Mouse (Mus musculus): ENCODE results near the gene Map4. TPM values are rescaled to one million over a fixed set of nuclear protein-coding genes. Genes with fewer than 3 reads are reported as not detected.
"Not testable (repeated sequence)": the region's sequence is repeated elsewhere in the genome, so short reads cannot be mapped to it uniquely, and the experiment has no call there.

Map4 gene
- polyA plus RNA-seq, 1 experiment from 2014 or later, result 82.4 TPM

DNA sequence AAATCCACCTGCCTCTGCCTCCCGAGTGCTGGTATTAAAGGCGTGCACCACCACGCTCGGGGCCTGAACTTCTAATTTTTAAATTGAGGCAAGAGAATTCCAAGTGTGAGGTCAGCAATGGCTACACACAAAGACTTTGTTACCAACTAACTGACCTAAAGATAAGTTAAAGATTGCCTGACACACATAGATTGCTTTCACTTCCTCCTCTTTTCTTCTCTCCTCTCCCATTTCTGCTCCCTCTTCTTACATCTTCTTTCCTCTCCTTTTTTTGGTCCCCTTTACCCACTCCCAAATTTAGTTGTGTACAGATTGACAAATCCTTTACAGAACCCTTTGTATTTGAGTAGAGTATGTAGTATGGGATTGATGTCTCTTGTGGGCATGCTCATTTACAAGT, 29.3 kb downstream of the Map4 start:
- Histone ChIP-seq H3K4me2 (replicated peaks) (no peak overlapping the region), H3K4me1 (no peaks in the 10 kb centered on the region), H3K27ac (replicated peaks) (no peak overlapping the region), H3K27me3 (no peaks in the 10 kb centered on the region), H3K9me3 (replicated peaks) (no peaks in the 10 kb centered on the region), H3K36me3 (no peaks in the 10 kb centered on the region), H3K9ac (no peak overlapping the region), H3K4me3 (replicated peaks) (no peak overlapping the region)
- no peak for ATAC-seq (ENCODE audit: insufficient number of reproducible peaks, low FRiP score, low TSS enrichment, low read depth)
- 84% methylated on average over 4 of the region's 4 CpGs for WGBS

GRCm38 (mm10) chr9:109964761-109965160, 33.5 kb downstream of the Map4 start:
- no peak overlapping the region for H3K4me2 ChIP-seq (replicated peaks)
- H3K27me3 ChIP-seq, result no peaks in the 10 kb centered on the region
- H3K4me1 ChIP-seq, result no peaks in the 10 kb centered on the region
- H3K4me3 ChIP-seq (replicated peaks), result no peak overlapping the region
- H3K9ac ChIP-seq, result no peak overlapping the region
- ATAC-seq (ENCODE audit: insufficient number of reproducible peaks, low FRiP score, low TSS enrichment, low read depth), result no peak
- no peak overlapping the region for H3K27ac ChIP-seq (replicated peaks)
- no peaks in the 10 kb centered on the region for H3K36me3 ChIP-seq
- H3K9me3 ChIP-seq (replicated peaks), result no peaks in the 10 kb centered on the region

DNA sequence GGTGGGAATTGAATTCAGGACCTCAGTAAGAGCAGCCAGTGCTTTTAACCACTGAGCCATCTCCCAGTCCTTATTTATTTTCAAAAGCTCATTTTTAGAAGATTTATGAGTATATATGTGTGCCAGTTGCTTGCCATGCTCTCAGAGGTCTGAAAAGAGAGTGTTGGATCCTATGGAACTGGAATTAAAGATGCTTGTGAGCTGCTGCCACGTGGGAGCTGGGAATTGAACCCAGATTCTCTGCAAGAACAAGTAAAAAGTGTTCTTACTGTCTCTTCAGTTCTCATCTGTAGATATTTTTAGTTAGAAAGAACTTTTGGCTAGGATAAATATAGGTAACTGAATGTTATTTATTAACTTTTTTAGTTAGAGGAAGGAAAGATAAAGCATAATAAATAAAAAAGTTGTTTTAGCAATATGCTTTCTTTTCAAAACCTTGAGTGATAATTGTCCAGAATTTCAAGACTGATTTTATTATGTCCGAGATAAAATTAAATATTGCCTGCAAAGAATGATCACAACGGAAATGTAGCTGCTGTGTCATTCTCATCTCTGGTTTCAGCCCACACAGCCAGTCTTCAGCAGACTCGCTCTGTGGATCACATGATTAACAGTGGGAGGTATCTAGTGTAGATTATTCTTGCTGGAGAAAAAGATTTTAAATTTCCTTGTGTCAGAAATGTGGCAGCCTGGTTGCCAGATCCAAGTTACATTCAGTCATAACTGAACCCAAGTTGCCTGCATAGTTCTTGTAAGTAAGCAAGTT, 37.3 kb downstream of the Map4 start:
- no peaks in the 10 kb centered on the region for H3K4me1 ChIP-seq
- H3K36me3 ChIP-seq, result no peaks in the 10 kb centered on the region
- 39% methylated on average over 4 of the region's 4 CpGs for WGBS
- H3K27me3 ChIP-seq, result no peaks in the 10 kb centered on the region
- no peaks in the 10 kb centered on the region for H3K9me3 ChIP-seq (replicated peaks)
- H3K27ac ChIP-seq (replicated peaks), result peak overlapping the region; percentile 58; the same call in 1 of the 2 replicates
- no peak overlapping the region for H3K9ac ChIP-seq
- H3K4me2 ChIP-seq (replicated peaks), result no peak overlapping the region
- H3K4me3 ChIP-seq (replicated peaks), result no peak overlapping the region
- ATAC-seq (ENCODE audit: insufficient number of reproducible peaks, low FRiP score, low TSS enrichment, low read depth), result no peak

- Histone ChIP-seq H3K4me1 (no peaks in the 10 kb centered on the region), H3K4me2 (replicated peaks) (no peak overlapping the region), H3K9me3 (replicated peaks) (no peaks in the 10 kb centered on the region), H3K4me3 (replicated peaks) (no peak overlapping the region), H3K27me3 (no peaks in the 10 kb centered on the region), H3K9ac (no peak overlapping the region), H3K27ac (replicated peaks) (peak overlapping the region; percentile 58; the same call in 1 of the 2 replicates), H3K36me3 (no peaks in the 10 kb centered on the region)
- no peak for ATAC-seq (ENCODE audit: insufficient number of reproducible peaks, low FRiP score, low TSS enrichment, low read depth)
- WGBS, result 53% methylated on average over 3 of the region's 3 CpGs
Observed at GRCm38 (mm10) chr9:109969181-109969580, 37.9 kb downstream of the Map4 start.

- H3K4me3 ChIP-seq (replicated peaks), result no peak overlapping the region
- H3K27ac ChIP-seq (replicated peaks), result no peak overlapping the region
- 75% methylated on average over 4 of the region's 4 CpGs for WGBS
- no peaks in the 10 kb centered on the region for H3K9me3 ChIP-seq (replicated peaks)
- no peak overlapping the region for H3K9ac ChIP-seq
- H3K4me2 ChIP-seq (replicated peaks), result no peak overlapping the region
- H3K4me1 ChIP-seq, result no peaks in the 10 kb centered on the region
- H3K27me3 ChIP-seq, result no peaks in the 10 kb centered on the region
- H3K36me3 ChIP-seq, result no peaks in the 10 kb centered on the region
- no peak for ATAC-seq (ENCODE audit: insufficient number of reproducible peaks, low FRiP score, low TSS enrichment, low read depth)
Observed at GRCm38 (mm10) chr9:109969792-109970336, 38.6 kb downstream of the Map4 start.

DNA sequence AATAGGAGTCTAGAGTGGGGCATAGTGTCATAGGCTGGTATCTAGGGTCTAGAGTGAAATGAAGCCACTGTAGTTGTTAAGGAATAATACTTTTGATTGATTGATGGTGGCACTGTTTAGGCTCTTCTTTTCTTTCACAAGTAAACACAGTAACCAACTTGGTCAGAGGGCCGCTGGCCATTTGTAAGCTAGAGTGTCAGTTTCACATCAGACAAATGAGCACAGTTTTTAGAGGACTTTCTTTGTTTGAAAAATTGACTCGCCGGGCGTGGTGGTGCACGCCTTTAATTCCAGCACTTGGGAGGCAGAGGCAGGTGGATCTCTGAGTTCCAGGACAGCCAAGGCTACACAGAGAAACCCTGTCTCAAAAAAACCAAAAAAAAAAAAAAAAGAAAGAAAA, 40.5 kb downstream of the Map4 start:
- not testable (repeated sequence) for H3K4me3 ChIP-seq (replicated peaks); H3K27me3 ChIP-seq; H3K36me3 ChIP-seq; H3K4me2 ChIP-seq (replicated peaks); H3K9me3 ChIP-seq (replicated peaks); H3K4me1 ChIP-seq; H3K9ac ChIP-seq; H3K27ac ChIP-seq (replicated peaks); ATAC-seq (ENCODE audit: insufficient number of reproducible peaks, low FRiP score, low TSS enrichment, low read depth)
- WGBS, result 95% methylated on average over 5 of the region's 5 CpGs

- not testable (repeated sequence) for ATAC-seq (ENCODE audit: insufficient number of reproducible peaks, low FRiP score, low TSS enrichment, low read depth); H3K9ac ChIP-seq; H3K4me1 ChIP-seq; H3K4me3 ChIP-seq (replicated peaks); H3K4me2 ChIP-seq (replicated peaks); H3K27me3 ChIP-seq; H3K9me3 ChIP-seq (replicated peaks); H3K27ac ChIP-seq (replicated peaks)
- H3K36me3 ChIP-seq, result peaks cover 23% of the 10 kb centered on the region
- 92% methylated on average over 4 of the region's 4 CpGs for WGBS
Observed at GRCm38 (mm10) chr9:109980223-109980622, 49.0 kb downstream of the Map4 start.

GRCm38 (mm10) chr9:109985416-109985815, 54.2 kb downstream of the Map4 start:
- no peak overlapping the region for H3K4me3 ChIP-seq (replicated peaks)
- H3K9ac ChIP-seq, result no peak overlapping the region
- 30% methylated on average over 4 of the region's 4 CpGs for WGBS
- H3K36me3 ChIP-seq, result peaks cover 17% of the 10 kb centered on the region
- no peaks in the 10 kb centered on the region for H3K9me3 ChIP-seq (replicated peaks)
- H3K4me2 ChIP-seq (replicated peaks), result no peak overlapping the region
- H3K4me1 ChIP-seq, result no peaks in the 10 kb centered on the region
- H3K27me3 ChIP-seq, result no peaks in the 10 kb centered on the region
- H3K27ac ChIP-seq (replicated peaks), result no peak overlapping the region
- ATAC-seq (ENCODE audit: insufficient number of reproducible peaks, low FRiP score, low TSS enrichment, low read depth), result no peak; the same call in 1 of the 2 replicates

DNA sequence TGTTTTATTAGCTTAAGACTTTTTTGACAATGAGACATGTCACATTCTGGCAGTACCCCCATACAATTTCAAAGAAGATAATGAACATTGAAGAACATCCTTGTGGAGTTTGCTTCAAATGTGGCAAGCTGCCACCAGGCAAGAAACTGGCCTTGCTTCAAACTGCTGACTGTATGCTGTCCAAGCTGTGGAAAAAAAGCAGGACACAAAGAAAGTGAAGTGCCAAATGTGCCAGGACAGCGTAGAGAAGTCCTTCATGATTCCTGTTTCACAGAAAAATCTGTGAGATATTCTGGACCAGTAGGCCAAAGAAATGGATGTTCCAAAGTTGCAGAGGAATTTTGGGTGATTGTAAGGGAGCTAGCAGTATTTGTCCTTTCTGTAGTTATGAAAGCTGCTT, 57.8 kb downstream of the Map4 start:
- 85% methylated on average over 1 of the region's 1 CpGs for WGBS
- Histone ChIP-seq H3K36me3 (no peaks in the 10 kb centered on the region), H3K27ac (replicated peaks) (no peak overlapping the region), H3K27me3 (no peaks in the 10 kb centered on the region), H3K9ac (no peak overlapping the region), H3K9me3 (replicated peaks) (no peaks in the 10 kb centered on the region), H3K4me3 (replicated peaks) (no peak overlapping the region), H3K4me1 (no peaks in the 10 kb centered on the region), H3K4me2 (replicated peaks) (no peak overlapping the region)
- ATAC-seq (ENCODE audit: insufficient number of reproducible peaks, low FRiP score, low TSS enrichment, low read depth), result no peak

- no peak overlapping the region for H3K9ac ChIP-seq
- H3K27ac ChIP-seq (replicated peaks), result no peak overlapping the region
- H3K4me2 ChIP-seq (replicated peaks), result no peak overlapping the region
- no peaks in the 10 kb centered on the region for H3K36me3 ChIP-seq
- no peak overlapping the region for H3K4me3 ChIP-seq (replicated peaks)
- no peaks in the 10 kb centered on the region for H3K27me3 ChIP-seq
- no peaks in the 10 kb centered on the region for H3K9me3 ChIP-seq (replicated peaks)
- no peak for ATAC-seq (ENCODE audit: insufficient number of reproducible peaks, low FRiP score, low TSS enrichment, low read depth)
- 82% methylated on average over 4 of the region's 4 CpGs for WGBS
- no peaks in the 10 kb centered on the region for H3K4me1 ChIP-seq
Observed at GRCm38 (mm10) chr9:109997441-109997840, 66.2 kb downstream of the Map4 start.

GRCm38 (mm10) chr9:110001946-110002345, 70.7 kb downstream of the Map4 start:
- ATAC-seq (ENCODE audit: insufficient number of reproducible peaks, low FRiP score, low TSS enrichment, low read depth), result no peak
- no peak overlapping the region for H3K4me3 ChIP-seq (replicated peaks)
- no peaks in the 10 kb centered on the region for H3K36me3 ChIP-seq
- no peak overlapping the region for H3K27ac ChIP-seq (replicated peaks)
- H3K27me3 ChIP-seq, result no peaks in the 10 kb centered on the region
- no peaks in the 10 kb centered on the region for H3K9me3 ChIP-seq (replicated peaks)
- no peak overlapping the region for H3K4me2 ChIP-seq (replicated peaks)
- H3K4me1 ChIP-seq, result no peaks in the 10 kb centered on the region
- WGBS, result 68% methylated on average over 1 of the region's 1 CpGs
- no peak overlapping the region for H3K9ac ChIP-seq

DNA sequence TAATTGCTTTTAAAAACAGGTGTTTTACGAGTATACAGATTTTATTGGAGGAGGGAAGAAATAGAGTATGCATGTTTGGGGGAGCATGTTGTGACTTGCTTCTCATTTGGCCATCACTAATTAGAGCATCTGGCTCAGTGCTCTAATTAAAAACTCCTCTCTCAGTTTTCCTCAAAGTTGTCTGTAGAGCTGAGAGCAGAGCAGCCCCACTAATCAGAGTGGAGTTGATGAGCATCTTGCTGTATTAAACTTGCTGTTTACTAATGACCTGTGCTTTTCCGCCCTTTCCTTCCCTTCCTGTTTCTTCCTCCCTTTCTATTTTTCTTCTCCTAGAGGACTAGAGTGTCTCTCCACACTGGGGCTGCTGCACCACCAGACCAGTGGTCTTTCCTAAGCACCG, 71.2 kb downstream of the Map4 start:
- no peak for ATAC-seq (ENCODE audit: insufficient number of reproducible peaks, low FRiP score, low TSS enrichment, low read depth)
- WGBS, result 78% methylated on average over 3 of the region's 3 CpGs

More for the DNA sequence above, 71.2 kb downstream of the Map4 start:
- no peak overlapping the region for H3K9ac ChIP-seq
- no peak overlapping the region for H3K4me2 ChIP-seq (replicated peaks)
- no peak overlapping the region for H3K4me3 ChIP-seq (replicated peaks)
- no peaks in the 10 kb centered on the region for H3K36me3 ChIP-seq
- no peaks in the 10 kb centered on the region for H3K9me3 ChIP-seq (replicated peaks)
- H3K27me3 ChIP-seq, result no peaks in the 10 kb centered on the region
- no peaks in the 10 kb centered on the region for H3K4me1 ChIP-seq
- H3K27ac ChIP-seq (replicated peaks), result no peak overlapping the region
